Mouse (Mus musculus) WW6 (cell line): ENCODE data around the gene Nmt2.

Source experiments
- DNase-seq: peaks from one replicate; pipeline ENCODE4 v3.0.0-alpha.2; 2013; ENCODE audit warnings: low read depth, low spot score

The Nmt2 gene

DNA sequence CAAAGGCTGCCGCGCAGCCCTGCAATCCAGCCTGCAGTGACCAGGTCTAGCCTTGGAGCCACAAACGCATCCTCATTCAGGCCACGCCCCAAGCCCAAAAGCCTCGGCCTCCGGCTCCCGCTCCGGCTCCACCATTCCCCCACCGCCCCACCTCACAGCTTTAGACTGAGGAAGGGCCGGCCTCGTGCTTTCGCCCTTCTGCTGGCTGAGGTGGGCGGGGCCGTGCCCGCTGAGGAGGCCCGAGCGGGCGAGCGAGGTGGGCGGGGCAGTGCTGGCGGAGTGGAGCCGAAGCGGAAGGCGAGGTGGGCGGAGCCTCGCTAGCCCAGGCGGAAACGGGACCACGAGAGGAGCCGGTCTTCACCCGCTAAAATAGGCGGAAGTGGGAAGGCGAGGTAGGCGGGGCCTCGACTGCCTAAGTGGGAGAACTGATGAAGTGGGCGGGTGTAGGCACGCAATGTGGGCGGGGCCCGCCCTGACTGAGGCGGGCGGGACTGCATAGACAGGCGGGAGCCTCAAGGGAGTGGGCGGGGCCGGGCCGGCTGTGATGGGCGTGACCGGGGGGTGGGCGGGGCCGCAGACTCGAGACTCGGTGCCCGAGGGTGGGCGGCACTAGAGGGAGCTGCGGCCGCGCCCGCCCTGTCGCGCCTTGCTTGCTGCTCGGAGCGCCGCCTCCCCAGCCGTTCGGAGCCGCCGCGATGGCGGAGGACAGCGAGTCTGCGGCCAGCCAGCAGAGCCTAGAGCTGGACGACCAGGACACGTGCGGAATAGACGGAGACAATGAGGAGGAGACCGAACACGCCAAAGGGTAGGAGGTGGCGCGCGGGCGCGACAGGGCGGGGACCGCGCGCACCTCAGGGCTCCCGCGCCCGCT, at the start of gene Nmt2:
TSS of gene Nmt2 (plus strand) at position 611 of the 871 bp plus-strand sequence.
- peak; percentile 98 for DNase-seq

DNA sequence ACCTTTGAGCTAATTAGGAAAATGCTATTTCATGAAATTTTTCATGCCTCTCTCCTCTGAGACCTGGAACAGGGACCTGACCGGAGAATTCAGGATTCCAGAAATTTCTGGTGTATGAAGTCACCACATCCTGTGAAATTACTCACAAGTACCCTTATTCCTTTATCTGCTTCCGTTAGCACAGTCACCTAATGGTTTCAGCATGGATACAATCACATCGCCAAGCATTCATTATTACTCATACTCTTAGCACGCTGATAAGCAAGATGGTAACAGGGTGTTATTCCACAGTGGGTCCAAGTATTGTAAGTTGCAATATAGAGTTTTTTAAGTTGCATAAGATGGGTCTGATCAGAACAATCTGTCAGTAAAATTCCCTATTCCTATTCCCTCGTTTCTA, 44.8 kb upstream of the Nmt2 start:
- no peak for DNase-seq

DNA sequence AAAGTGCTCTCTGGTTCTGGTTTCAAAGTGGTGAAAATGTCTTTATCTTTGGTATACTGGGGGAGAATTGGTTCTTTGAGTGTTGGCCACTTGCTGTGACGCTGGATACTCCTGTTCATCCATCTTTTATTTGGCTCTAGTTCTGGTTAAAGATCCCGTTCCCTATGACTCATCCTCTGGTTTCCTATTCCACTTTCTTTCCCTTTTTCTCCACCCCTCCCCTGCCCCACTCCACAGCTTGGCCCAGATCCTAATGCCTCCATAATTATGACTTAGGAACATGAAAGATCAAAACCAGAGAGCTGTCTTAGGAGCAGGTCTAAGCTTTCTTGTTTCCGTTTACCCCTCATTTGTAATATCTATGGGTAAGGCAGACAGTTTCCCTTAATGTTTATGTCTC, 39.8 kb upstream of the Nmt2 start:
- no peak for DNase-seq

DNA sequence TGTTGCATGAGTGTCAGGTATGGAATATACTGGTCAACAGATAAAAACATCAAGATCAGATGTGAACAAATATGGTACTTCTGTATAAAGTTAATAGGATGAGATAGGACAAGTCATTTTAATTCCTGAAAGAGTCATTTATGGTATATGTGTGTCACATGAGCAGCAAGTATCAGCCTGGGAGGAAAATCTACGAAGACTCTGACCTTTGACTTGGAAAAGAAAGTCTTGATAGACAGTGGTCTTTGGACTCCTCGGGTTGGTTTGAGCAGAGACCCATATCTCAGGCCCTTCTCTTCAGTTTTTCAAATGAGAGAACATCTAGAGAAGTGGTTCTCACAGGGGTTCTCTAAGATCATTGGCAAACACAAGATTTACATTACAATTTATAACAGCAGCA, 32.7 kb upstream of the Nmt2 start:
- DNase-seq = no peak

DNA sequence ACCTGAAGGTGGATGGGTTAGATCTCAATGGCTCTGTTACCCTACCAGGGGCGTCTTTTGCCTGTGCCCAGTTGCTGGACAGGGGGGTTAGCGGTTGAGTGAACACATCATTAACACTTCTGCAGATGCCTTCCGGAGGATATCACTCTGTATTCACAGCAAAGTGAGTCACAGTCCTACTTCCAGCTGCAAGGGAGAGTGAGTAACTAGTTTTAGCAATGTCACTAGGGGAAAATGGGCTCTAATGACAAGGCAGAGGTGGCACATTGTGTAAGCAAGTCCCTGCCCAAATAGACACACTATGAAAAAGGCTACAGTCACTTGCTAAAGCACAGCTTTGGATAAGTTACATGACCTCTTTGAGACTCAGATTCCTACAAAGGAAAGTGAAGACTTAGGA, 17.5 kb upstream of the Nmt2 start:
- DNase-seq = no peak

DNA sequence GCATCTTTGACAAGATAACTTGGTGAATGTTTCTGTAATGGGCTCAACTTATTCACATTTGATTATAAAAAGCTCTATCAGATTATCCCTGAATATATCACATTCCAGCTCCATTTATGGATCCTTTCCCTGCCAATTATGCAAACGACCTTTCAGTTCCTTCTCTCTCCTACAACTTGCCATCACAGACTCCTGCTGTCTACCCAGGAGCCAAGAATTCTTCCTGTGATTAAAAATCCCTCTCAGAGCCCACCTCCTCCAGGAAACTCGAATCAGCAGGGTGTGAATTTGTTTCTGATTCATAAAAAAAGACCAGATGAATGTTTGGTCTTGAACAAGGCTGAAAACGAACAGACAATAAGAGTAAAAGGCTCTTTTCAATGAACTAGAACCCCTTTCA, 16.1 kb upstream of the Nmt2 start:
- no peak for DNase-seq

DNA sequence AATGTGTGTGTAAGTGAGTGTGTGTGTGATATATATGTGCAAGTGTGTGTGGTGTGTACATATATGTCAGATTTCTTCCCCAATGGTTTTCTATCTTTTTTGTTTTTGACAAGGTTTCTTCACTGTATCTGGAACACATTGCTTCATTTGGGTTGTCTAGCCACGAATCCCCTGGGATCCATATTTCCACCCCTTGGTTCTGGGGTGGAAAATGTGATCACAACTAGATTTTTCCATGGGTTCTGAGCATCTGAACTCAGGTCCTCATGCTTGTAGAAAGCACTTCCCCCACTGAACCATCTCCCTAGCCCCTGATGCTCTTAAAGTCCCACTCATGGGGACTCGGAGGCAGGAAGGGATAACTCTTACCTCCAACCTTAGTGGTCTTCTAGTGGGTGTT, 10.7 kb upstream of the Nmt2 start:
- no peak for DNase-seq

DNA sequence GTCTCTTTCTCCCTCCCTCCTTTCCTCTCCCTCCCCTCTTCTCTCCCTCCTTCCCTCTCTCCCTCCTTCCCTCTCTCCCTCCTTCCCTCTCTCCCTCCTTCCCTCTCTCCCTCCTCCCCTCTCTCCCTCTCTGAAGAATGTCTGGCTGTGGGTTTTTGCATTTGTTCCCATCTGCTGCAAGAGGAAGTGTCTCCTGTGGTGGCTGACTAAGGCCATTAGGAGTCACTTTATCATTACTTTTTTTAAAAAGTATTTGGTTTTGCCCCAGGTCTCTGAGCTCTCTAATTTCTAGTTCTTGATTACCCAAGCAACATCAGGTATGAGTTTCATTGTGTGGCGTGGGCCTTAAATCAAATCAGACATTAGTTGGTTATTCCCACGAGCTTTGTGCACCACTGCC, 7.9 kb upstream of the Nmt2 start:
- no peak for DNase-seq

DNA sequence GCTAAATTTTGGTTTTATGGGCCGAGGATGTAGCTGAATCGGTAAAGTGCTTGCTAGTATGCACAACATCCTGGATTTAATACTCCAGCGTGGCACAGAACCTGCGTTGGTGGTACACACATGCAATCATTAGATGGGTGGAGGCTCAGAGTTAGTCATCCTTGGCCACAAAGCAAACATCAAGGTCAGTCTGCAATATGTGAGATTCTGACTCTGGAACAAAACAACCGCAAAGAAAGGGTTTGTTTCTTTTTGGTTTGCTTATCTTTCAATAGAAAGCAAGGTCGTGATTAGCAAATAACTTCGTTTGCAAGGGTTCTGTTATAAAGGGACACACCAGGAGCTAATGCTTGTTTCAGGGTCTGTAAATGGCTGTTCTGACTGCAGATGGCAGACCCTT, 6.5 kb upstream of the Nmt2 start:
- DNase-seq = no peak

DNA sequence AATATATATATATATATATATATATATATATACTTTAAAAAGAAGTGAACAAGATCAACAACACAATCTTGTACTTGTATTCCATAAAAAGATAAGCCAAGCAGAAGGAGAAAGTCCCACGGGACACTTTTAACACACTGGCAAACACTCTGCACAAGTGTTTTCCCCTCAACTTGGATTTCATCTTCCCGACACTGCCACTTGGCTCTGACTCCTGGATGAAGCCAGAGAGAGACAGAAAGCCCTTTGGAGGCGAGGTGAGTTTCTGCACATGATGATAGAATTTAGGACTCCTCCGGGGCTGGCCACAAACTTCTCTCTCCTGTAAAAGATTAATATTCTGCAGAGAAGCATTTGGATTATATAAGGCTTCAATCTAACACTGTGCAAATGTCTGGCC, 2.7 kb upstream of the Nmt2 start:
- no peak for DNase-seq

DNA sequence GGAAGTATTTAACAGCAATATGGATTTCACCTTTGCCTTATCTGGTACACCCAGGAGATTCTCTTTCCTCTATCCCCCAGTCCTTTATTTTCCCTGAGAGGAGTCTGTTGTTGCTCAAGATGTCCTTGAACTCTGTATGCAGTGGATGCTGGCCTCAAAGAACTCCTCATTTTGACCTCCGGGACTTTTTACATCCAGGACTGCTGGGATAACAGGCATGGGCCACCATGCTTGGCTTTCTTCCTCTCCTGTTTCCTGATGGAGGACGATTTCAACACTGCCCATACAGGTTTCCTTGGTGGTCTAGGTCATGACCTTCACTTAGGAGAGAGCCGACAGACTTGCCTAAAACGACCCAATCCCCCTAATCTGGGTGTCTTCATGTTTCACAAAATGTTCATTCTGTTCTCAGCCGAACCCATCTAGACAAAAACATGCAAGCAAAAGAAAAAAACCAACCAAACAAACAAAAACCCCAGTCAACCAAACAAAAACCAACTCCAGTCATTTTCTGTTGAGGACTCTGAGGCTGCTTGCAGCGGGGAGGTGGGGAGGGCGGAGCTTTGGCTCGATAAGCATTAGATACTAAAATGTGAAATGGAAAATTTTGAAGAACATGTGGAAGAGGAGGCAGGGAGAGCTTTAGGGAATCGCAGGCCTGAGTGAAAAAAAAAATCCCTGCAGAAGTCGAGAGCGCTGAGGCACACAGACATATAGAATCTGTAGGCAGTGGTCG, 978 bp upstream of the Nmt2 start:
- DNase-seq = no peak

DNA sequence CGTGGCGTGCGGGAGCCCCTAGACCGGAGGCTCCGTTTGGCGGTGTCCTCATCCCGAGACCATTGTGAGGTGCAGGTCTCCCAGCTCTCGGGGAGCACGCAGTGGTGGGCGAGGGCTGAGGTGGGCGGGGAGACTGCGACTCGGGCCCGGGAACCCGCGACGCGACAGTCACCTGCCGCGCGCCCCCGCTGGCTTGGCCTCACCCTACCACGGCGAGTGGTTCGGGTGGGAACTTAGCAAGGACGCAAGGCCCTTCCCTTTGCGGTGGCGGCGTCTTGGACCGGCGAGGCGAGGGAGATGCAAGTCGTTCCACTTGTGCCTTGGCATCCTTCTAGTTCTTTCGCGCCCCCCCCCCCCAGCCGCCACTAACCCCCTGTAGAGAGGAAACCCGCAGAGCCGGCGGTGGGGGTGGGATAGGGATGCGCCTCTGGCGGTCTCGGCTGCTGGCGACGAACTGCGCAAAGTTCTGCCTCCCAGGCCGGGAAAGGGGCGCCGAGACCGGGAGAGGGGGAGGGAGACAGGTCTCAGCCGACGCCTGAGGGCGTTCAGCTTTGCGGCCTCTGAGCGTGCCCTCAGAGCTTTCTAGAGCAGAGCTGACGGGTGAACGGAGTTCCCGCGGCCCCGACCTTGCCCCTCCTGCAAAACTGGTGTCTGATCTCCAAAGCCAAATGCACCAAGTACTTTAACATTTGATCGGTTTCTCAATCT, 615 bp downstream of the Nmt2 start:
- peak; percentile 47 for DNase-seq

DNA sequence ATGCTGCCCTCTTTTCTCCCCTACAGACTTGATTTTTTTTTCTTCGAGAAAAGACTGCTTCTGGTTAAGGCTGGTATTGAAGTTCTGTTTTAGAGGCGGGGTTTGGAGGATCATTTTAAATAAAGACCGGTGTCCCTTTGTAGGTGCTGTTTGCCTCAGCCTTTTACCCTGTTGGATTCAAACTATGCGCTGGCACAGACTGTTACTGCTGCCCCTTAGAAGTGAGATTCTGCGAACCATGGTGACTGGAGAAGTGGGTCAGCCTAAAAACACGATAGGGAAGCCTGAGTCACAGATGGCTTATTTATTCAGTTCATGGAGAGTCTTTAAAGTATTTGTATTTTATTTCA, 1.1 kb downstream of the Nmt2 start:
- no peak for DNase-seq

DNA sequence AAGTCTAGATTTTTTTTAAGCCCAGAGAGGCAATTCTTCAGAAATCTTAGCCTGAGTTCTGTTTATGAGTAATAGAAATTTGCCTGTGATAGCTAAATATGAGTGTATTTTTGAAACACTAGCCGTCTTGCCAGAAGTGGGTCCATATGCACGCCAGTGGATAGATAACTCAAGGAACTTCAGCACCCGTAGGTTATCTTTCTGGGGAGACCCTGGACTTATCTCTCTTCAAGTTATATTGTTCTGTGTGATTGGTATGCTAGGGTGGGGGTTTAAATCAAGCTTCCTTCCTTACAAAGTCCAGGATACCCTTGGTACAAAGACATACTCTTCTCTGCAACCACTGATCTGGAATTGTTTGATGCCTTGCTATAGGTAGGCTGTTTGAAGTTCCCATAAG, 1.7 kb downstream of the Nmt2 start:
- DNase-seq = no peak

DNA sequence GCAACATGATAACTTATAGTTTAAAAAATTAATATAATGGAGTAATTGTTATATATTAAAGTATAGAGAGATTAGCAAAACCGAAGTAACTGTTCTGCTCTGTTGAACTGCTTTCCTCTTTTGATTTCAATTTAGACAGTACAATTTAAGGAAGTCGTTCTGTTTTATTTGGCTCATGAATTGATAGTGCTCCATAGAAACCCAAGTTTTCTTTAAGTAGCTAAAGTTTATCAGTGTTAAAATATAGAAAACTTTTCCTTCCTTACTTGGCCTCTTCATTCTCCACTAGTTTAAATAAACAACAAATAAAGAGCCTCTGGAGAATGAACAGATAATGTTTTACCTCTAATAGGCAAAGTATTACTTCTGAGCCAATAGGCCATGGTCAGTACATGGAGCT, 2.2 kb downstream of the Nmt2 start:
- DNase-seq = no peak

DNA sequence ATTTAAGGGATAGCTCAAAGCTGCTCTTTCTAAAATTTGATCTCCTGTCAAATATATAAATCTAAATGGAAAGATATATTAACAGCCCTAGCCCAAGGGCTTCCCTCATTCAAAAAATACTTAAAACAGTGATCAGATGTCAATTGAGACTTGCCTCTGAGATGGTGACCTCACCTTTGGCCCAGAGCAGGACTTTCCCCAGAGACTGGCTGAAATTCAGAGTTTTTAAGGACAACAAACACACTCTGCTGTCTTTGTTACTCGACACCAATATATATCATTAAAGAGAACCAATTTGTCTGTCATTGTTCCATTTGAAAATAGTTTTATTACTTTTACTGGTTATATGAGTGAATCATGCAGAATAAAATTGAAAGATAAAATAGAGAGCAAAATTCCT, 5.6 kb downstream of the Nmt2 start:
- no peak for DNase-seq

DNA sequence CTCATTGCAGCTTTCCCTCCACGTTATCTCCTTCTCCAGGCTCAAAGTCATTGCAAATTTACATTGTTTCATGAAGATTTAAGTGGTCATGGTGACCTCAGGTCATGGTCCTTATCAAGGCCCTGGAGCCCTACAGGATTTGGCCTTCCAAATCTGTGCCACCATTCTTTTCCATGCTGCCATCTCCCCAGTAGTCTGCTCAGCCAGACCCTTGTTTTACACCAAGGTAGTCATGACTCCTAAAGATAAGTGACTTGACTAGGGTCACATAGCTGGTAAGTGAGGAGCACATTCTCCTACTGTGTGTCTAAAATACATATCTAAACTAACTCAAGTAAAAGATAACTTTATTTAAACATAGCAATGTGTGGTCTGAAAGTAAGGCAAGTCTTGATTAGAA, 8.2 kb downstream of the Nmt2 start:
- no peak for DNase-seq

DNA sequence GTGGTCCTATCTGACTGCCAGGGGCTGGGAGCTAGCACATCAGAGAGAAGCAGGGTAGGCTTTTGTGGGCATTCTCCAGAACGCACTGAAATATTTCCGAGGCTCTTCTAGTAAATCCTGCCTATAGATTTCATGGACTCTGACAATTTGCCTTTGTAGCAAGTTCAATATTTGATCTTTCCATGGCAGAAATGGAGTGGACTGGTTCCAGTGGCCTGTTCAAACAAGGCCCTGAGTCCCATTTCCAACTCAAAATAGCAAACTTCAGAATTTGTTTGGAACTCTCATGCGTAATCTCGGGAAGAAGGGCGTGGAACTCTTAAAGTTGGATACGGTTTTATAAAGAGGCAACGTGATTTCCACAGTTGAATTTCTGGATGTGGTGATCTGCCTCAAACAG, 11.8 kb downstream of the Nmt2 start:
- DNase-seq = no peak

DNA sequence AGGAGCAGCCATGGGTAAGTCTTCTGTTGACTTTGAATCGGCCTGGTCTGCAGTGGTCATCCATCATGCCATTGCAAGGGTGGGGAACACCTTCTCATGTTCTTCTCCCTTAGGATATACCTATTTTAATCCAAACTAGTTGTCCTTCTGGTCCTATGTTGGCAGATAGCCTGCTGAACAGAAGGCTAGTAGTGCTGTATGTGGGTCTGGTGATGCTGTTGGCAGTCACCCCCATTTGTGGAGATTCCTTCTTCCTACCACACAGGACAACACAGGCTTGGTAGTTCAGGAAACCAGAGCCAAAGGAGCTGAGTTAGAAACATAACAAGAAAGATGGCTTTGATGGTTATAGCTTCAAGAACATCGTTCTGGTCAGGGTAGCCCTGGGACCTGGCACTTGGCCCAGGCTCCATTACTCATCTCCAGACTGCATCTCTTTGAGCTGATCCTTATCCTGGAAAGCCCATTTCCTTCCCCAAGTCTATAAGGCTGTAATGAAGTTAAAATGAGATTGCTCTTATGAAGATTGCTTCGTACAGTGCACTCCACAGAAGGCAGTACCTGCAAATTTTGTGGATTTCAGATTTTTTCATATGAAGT, 21.5 kb downstream of the Nmt2 start:
- DNase-seq = no peak

DNA sequence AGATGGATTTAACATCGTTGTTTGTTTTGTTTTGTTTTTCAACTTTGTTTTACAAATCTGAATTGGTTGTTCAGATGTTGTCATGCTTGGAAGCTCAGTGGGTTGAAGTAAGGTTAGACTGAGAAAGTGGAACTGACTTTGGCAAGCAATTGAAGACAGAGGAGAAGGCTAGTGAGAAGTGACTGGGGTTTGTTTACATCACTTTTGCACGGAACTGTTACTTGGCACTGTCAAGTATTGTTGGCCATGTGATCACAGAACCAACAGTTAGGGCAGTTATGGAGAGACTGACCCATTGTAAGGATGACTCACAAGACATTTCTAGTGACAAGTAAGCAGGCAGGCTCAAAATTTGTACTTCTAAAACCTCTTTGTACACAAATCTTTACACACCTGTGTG, 39.1 kb downstream of the Nmt2 start:
- no peak for DNase-seq

DNA sequence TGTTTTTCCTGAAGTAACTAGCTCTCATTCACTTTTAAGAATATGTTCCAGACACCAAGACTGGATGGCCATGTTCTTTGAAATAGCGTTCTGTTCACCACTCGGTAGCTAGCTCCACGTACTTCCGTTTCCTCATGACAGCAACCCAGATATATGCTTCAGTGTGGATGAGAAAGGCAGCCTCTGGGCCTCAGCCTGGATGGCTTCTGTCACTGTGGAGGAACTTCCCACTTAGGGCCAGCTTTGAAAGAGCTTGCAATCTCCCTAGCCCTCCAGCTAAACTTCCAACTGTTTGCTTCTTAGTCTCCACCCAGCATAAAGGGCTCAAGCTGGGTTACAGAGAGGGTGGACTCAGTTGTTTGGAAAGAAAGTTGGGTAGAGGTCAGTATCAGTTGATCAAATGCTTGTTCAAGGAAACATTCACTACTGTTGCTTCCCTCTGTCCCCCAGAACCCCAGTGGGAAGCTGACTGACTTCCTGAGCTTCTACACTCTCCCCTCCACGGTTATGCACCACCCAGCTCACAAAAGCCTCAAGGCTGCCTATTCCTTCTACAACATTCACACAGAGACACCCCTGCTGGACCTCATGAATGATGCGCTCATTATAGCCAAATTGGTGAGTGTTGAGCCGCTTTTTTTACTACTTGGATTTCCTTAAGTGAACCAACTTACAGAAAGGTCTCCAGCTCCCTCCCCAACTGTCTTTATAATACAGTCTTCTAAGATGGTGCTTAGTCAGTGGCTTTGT, 40.5 kb downstream of the Nmt2 start:
- no peak for DNase-seq

DNA sequence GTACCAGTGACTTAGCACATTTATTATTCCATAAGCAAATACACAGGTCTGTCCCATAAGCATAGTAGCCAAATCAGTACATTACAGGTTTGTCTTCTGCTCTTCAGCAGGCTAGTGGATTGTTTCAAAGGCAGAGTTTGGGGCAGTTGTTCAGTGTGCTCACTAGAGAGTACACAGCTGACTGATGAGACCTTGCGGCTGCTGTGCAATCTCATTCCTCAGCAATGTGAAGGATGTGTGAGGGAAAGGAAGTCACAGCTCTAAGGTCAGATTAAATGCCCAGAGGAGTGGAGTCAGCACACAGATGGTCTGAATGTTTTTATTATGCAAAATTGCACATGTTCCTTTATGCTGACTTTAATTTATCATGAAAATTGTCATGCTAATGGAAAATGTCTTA, 42.5 kb downstream of the Nmt2 start:
- no peak for DNase-seq
